Mouse (Mus musculus): ENCODE data around the gene Selenos. TPM values are rescaled to one million over a fixed set of nuclear protein-coding genes. Genes with fewer than 3 reads are reported as not detected.

Gene Selenos
- total and polyA plus RNA-seq, 3 experiments = 30.0 to 51.9 (median 51.6) TPM

- Histone ChIP-seq H3K27me3 (ENCODE audit: insufficient read depth, low read length) (peaks cover 16% of the 10 kb centered on the region), H3K36me3 (replicated peaks) (peaks cover 61% of the 10 kb centered on the region), H3K4me3 (ENCODE audit: low read depth, low read length) (no peak overlapping the region), H3K9me3 (replicated peaks) (no peaks in the 10 kb centered on the region), H3K4me1 (ENCODE audit: insufficient read depth, low read depth, low read length) (peaks cover 5% of the 10 kb centered on the region)
- ATAC-seq (ENCODE audit: extremely low read depth, insufficient number of reproducible peaks, low FRiP score, poor library complexity, severe bottlenecking) (no peak), DNase-seq (ENCODE audit: low spot score) (no peak)
- no peak for TF ChIP-seq TAL1 (conservative IDR thresholded peaks at IDR 0.05; ENCODE audit: low read depth, low read length)
- TF ChIP-seq GATA1 (IDR thresholded peaks at IDR 0.05; ENCODE audit: borderline replicate concordance, low read length) = no peak
- no peak for TF ChIP-seq CTCF (IDR thresholded peaks at IDR 0.05; ENCODE audit: low read depth, low read length)
- no peak for TF ChIP-seq GATA2 (IDR thresholded peaks at IDR 0.05; ENCODE audit: borderline replicate concordance, low read depth, low read length)
- no peak for TF ChIP-seq POLR2AphosphoS5 (IDR thresholded peaks at IDR 0.05; ENCODE audit: insufficient replicate concordance, low read depth, low read length)
Measured at GRCm38 (mm10) chr7:66091553-66091952, 12.1 kb downstream of the Selenos start.

GRCm38 (mm10) chr7:66092656-66093055 is 13.2 kb downstream of the Selenos start:
- Histone ChIP-seq H3K36me3 (replicated peaks) (peaks cover 50% of the 10 kb centered on the region), H3K4me3 (ENCODE audit: low read depth, low read length) (no peak overlapping the region), H3K27me3 (ENCODE audit: insufficient read depth, low read length) (peaks cover 16% of the 10 kb centered on the region), H3K4me1 (ENCODE audit: insufficient read depth, low read depth, low read length) (peaks cover 8% of the 10 kb centered on the region), H3K9me3 (replicated peaks) (no peaks in the 10 kb centered on the region)
- no peak for ATAC-seq (ENCODE audit: extremely low read depth, insufficient number of reproducible peaks, low FRiP score, poor library complexity, severe bottlenecking)
- no peak for TF ChIP-seq TAL1 (conservative IDR thresholded peaks at IDR 0.05; ENCODE audit: low read depth, low read length)
- TF ChIP-seq POLR2AphosphoS5 (IDR thresholded peaks at IDR 0.05; ENCODE audit: insufficient replicate concordance, low read depth, low read length) = no peak
- TF ChIP-seq CTCF (IDR thresholded peaks at IDR 0.05; ENCODE audit: low read depth, low read length) = no peak
- TF ChIP-seq GATA1 (IDR thresholded peaks at IDR 0.05; ENCODE audit: borderline replicate concordance, low read length) = no peak
- TF ChIP-seq GATA2 (IDR thresholded peaks at IDR 0.05; ENCODE audit: borderline replicate concordance, low read depth, low read length) = no peak
- DNase-seq (ENCODE audit: low spot score) = no peak

GRCm38 (mm10) chr7:66094141-66094540 is 14.7 kb downstream of the Selenos start:
- Histone ChIP-seq H3K9me3 (replicated peaks) (no peaks in the 10 kb centered on the region), H3K4me3 (ENCODE audit: low read depth, low read length) (no peak overlapping the region), H3K27me3 (ENCODE audit: insufficient read depth, low read length) (peaks cover 24% of the 10 kb centered on the region), H3K36me3 (replicated peaks) (peaks cover 36% of the 10 kb centered on the region), H3K4me1 (ENCODE audit: insufficient read depth, low read depth, low read length) (peaks cover 11% of the 10 kb centered on the region)
- DNase-seq (ENCODE audit: low spot score) (no peak), ATAC-seq (ENCODE audit: extremely low read depth, insufficient number of reproducible peaks, low FRiP score, poor library complexity, severe bottlenecking) (no peak)
- no peak for TF ChIP-seq CTCF (IDR thresholded peaks at IDR 0.05; ENCODE audit: low read depth, low read length)
- no peak for TF ChIP-seq TAL1 (conservative IDR thresholded peaks at IDR 0.05; ENCODE audit: low read depth, low read length)
- TF ChIP-seq POLR2AphosphoS5 (IDR thresholded peaks at IDR 0.05; ENCODE audit: insufficient replicate concordance, low read depth, low read length) = no peak
- no peak for TF ChIP-seq GATA1 (IDR thresholded peaks at IDR 0.05; ENCODE audit: borderline replicate concordance, low read length)
- no peak for TF ChIP-seq GATA2 (IDR thresholded peaks at IDR 0.05; ENCODE audit: borderline replicate concordance, low read depth, low read length)

DNA sequence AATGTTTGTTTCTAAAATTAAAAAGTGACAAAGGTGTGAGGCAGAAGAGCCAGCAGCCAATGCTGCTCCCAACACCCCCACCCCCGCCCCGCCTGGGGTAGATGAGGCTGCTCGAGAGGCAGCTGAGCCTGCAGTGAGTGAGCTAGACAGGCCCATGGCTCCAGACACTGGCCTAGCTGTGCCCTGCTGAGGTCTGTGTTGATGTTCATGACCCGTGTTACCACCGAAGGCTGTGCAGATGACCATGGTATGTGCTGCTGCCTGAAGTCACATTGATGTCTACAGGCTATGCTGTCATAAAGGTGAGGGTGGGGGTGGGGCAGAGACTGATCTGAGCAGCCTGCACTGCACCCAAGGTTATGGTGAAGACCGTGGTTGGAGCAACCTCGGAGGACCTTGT is 19.4 kb downstream of the Selenos start:
- no peak for ATAC-seq (ENCODE audit: extremely low read depth, insufficient number of reproducible peaks, low FRiP score, poor library complexity, severe bottlenecking)
- TF ChIP-seq POLR2AphosphoS5 (IDR thresholded peaks at IDR 0.05; ENCODE audit: insufficient replicate concordance, low read depth, low read length) (no peak), GATA1 (IDR thresholded peaks at IDR 0.05; ENCODE audit: borderline replicate concordance, low read length) (no peak), CTCF (IDR thresholded peaks at IDR 0.05; ENCODE audit: low read depth, low read length) (no peak), TAL1 (conservative IDR thresholded peaks at IDR 0.05; ENCODE audit: low read depth, low read length) (no peak), GATA2 (IDR thresholded peaks at IDR 0.05; ENCODE audit: borderline replicate concordance, low read depth, low read length) (no peak)
- no peaks in the 10 kb centered on the region for H3K36me3 ChIP-seq (replicated peaks)
- peaks cover 56% of the 10 kb centered on the region for H3K27me3 ChIP-seq (ENCODE audit: insufficient read depth, low read length)
- peaks cover 18% of the 10 kb centered on the region for H3K4me1 ChIP-seq (ENCODE audit: insufficient read depth, low read depth, low read length)
- no peak overlapping the region for H3K4me3 ChIP-seq (ENCODE audit: low read depth, low read length)
- no peaks in the 10 kb centered on the region for H3K9me3 ChIP-seq (replicated peaks)
- no peak for DNase-seq (ENCODE audit: low spot score)

GRCm38 (mm10) chr7:66101866-66102265 is 22.4 kb downstream of the Selenos start:
- no peak for DNase-seq (ENCODE audit: low spot score)

GRCm38 (mm10) chr7:66104531-66104930 is 25.1 kb downstream of the Selenos start:
- Histone ChIP-seq H3K27me3 (ENCODE audit: insufficient read depth, low read length) (peaks cover 55% of the 10 kb centered on the region), H3K4me1 (ENCODE audit: insufficient read depth, low read depth, low read length) (peaks cover 24% of the 10 kb centered on the region), H3K36me3 (replicated peaks) (no peaks in the 10 kb centered on the region), H3K4me3 (ENCODE audit: low read depth, low read length) (no peak overlapping the region), H3K9me3 (replicated peaks) (no peaks in the 10 kb centered on the region)
- no peak for DNase-seq (ENCODE audit: low spot score)
- ATAC-seq (ENCODE audit: extremely low read depth, insufficient number of reproducible peaks, low FRiP score, poor library complexity, severe bottlenecking) = no peak
- no peak for TF ChIP-seq TAL1 (conservative IDR thresholded peaks at IDR 0.05; ENCODE audit: low read depth, low read length)
- TF ChIP-seq CTCF (IDR thresholded peaks at IDR 0.05; ENCODE audit: low read depth, low read length) = no peak
- no peak for TF ChIP-seq POLR2AphosphoS5 (IDR thresholded peaks at IDR 0.05; ENCODE audit: insufficient replicate concordance, low read depth, low read length)
- TF ChIP-seq GATA2 (IDR thresholded peaks at IDR 0.05; ENCODE audit: borderline replicate concordance, low read depth, low read length) = no peak
- TF ChIP-seq GATA1 (IDR thresholded peaks at IDR 0.05; ENCODE audit: borderline replicate concordance, low read length) = no peak

More at GRCm38 (mm10) chr7:66101866-66102265, 22.4 kb downstream of the Selenos start:
- peaks cover 14% of the 10 kb centered on the region for H3K4me1 ChIP-seq (ENCODE audit: insufficient read depth, low read depth, low read length)
- no peak; the same call in 1 of the 2 replicates for ATAC-seq (ENCODE audit: extremely low read depth, insufficient number of reproducible peaks, low FRiP score, poor library complexity, severe bottlenecking)
- no peaks in the 10 kb centered on the region for H3K36me3 ChIP-seq (replicated peaks)
- no peaks in the 10 kb centered on the region for H3K9me3 ChIP-seq (replicated peaks)
- H3K27me3 ChIP-seq (ENCODE audit: insufficient read depth, low read length) = peaks cover 60% of the 10 kb centered on the region
- TF ChIP-seq GATA2 (IDR thresholded peaks at IDR 0.05; ENCODE audit: borderline replicate concordance, low read depth, low read length) (no peak), CTCF (IDR thresholded peaks at IDR 0.05; ENCODE audit: low read depth, low read length) (peak; percentile 11; the same call in 1 of the 2 replicates)
- no peak overlapping the region for H3K4me3 ChIP-seq (ENCODE audit: low read depth, low read length)

Data from G1E (cell line).